Mouse (Mus musculus) lung, postnatal 0 days (tissue): ENCODE results near the gene Epm2a.

Source experiments
- CTCF ChIP-seq: IDR thresholded peaks from 2 replicates; pipeline ENCODE4 v1.5.1; 2016; ENCODE audit warnings: antibody characterized with exemption, mild to moderate bottlenecking
- EP300 ChIP-seq: IDR thresholded peaks from 2 replicates; pipeline ENCODE4 v1.6.1; 2016; ENCODE audit warnings: antibody characterized with exemption, mild to moderate bottlenecking, control low read depth

GRCm38 (mm10) chr10:11322316-11322715 lies 20.9 kb upstream of the Epm2a start:
- TF ChIP-seq EP300 (no peak), CTCF (no peak)
